8 mouse cellular contexts compared by ENCODE assay signal in the genomic region with DNA sequence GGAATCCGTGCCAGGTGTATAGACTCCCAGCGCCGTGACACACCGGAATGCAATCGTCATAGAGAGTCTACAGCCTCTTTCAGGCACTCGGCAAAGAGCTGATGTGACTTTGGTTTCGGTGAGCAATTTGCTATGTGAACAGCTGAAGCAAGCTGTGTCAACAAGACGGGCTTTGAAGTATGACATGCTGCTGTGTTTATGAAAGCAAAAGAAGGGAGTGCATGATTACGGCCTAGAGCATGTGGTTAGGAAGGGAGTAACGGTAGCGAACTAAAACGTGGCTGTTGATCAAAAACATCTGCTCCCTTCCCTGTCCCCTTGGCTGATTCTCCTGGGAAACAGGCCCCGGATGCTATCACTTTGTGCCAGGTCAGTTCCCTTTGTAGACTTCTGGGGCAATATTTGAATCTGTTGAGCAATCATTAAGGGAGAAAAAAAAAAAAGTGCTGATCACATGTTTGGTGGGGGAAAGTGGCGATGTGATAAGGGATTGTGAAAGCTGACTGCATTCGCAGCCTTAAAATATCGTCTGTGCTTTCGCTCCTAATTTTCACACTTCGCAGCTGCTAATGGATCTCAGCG.
DNase-seq lines count a peak whose midpoint lies in the region; ATAC-seq and TF ChIP-seq lines count a peak whose summit lies in the region.

No protein-coding gene starts in this region.

- peak; percentile 91 for ATAC-seq in liver, postnatal 0 days
- no peak for ATAC-seq in monocyte, adult 5-6 weeks (replicated peaks; ENCODE audit: insufficient number of reproducible peaks, low FRiP score, low TSS enrichment, poor library complexity, severe bottlenecking)

- no peaks in the 10 kb centered on the region for H3K27me3 ChIP-seq in liver, postnatal 0 days (ENCODE audit: insufficient read depth, low read length)

- DNase-seq in embryo, embryonic 11.5 days (ENCODE audit: low read depth, low spot score) = peak; percentile 27
- DNase-seq in frontal cortex, adult 2 months (ENCODE audit: extremely low spot score in 1 of 2, low spot score in 1 of 2) = peak; percentile 3 to 28
- DNase-seq in heart, postnatal 4 days = peak; percentile 27
- DNase-seq in layer of hippocampus, adult 18-20 months (ENCODE audit: low spot score in 2 of 2) = peak; percentile 9 to 47
- peak; percentile 46 for DNase-seq in liver, postnatal 0 days
- DNase-seq in ovary, adult 18-20 months (ENCODE audit: low spot score) = peak; percentile 38
- DNase-seq in spleen, adult 12 weeks (ENCODE audit: low spot score) = no peak

- H3K9ac ChIP-seq in liver, postnatal 0 days (replicated peaks) = no peak overlapping the region

- peak overlapping the region; percentile 51 for H3K4me2 ChIP-seq in liver, postnatal 0 days (ENCODE audit: low read depth, low read length)

- no peaks in the 10 kb centered on the region for H3K4me1 ChIP-seq in liver, postnatal 0 days (ENCODE audit: insufficient read depth)

- no peak for TF ChIP-seq CTCF in liver, postnatal 0 days (IDR thresholded peaks at IDR 0.05; ENCODE audit: low read depth)

- H3K4me3 ChIP-seq in liver, postnatal 0 days (ENCODE audit: low read depth, low read length) = no peak overlapping the region

- TF ChIP-seq EP300 in liver, postnatal 0 days (IDR thresholded peaks at IDR 0.05; ENCODE audit: low read depth) = no peak

- H3K36me3 ChIP-seq in liver, postnatal 0 days (replicated peaks; ENCODE audit: insufficient read depth, low read length) = no peaks in the 10 kb centered on the region

- WGBS in liver, postnatal 0 days (ENCODE audit: insufficient replicate concordance) = 48% methylated on average over 19 of the region's 19 CpGs

- no peaks in the 10 kb centered on the region for H3K9me3 ChIP-seq in liver, postnatal 0 days (ENCODE audit: low read length)

- peak overlapping the region; percentile 18; the same call in 1 of the 2 replicates for H3K27ac ChIP-seq in liver, postnatal 0 days (ENCODE audit: low read depth)
